Mouse (Mus musculus) myocyte (in vitro differentiated cells): Measurements from ENCODE around the gene Pagr1b. TPM values are rescaled to one million over a fixed set of nuclear protein-coding genes. Genes with fewer than 3 reads are reported as not detected.

ENCODE experiments used
- H3K27me3 ChIP-seq: one replicate; pipeline ENCODE4 v1.6.1; 2011; ENCODE audit not compliant: control insufficient read depth, insufficient read depth, insufficient read length
- H3K36me3 ChIP-seq: one replicate; pipeline ENCODE4 v1.6.1; 2011; ENCODE audit not compliant: control insufficient read depth, insufficient read depth
- H3K4me2 ChIP-seq: one replicate; pipeline ENCODE4 v1.6.1; 2011; ENCODE audit warnings: low read depth, control low read depth
- H3K4me3 ChIP-seq: one replicate; pipeline ENCODE4 v1.5.1; 2011; ENCODE audit warnings: mild to moderate bottlenecking, control low read depth, moderate library complexity
- H3K79me2 ChIP-seq: one replicate; pipeline ENCODE4 v1.6.1; 2011; ENCODE audit not compliant: control insufficient read depth, insufficient read depth
- H3ac ChIP-seq: one replicate; pipeline ENCODE4 v1.6.1; 2011; ENCODE audit not compliant: control insufficient read depth, insufficient read length
- CEBPB ChIP-seq: IDR thresholded peaks from 2 replicates; pipeline ENCODE4 v1.6.1; 2011; ENCODE audit warnings: mild to moderate bottlenecking, moderate library complexity; ENCODE audit not compliant: poor library complexity, insufficient read depth, severe bottlenecking
- E2F4 ChIP-seq: IDR thresholded peaks from one replicate; pipeline ENCODE4 v1.6.1; 2011; ENCODE audit warnings: mild to moderate bottlenecking, control low read depth, moderate library complexity; ENCODE audit not compliant: insufficient read depth
- MAX ChIP-seq: IDR thresholded peaks from one replicate; pipeline ENCODE4 v1.6.1; 2011; ENCODE audit warnings: low read depth, mild to moderate bottlenecking, control low read depth
- MYOD1 ChIP-seq, 3 experiments: IDR thresholded peaks; one replicate each; pipeline ENCODE4 v1.6.1; 2011; ENCODE audit warnings: control low read depth in 2 of 3, low read depth in 2 of 3, mild to moderate bottlenecking in 2 of 3, moderate library complexity in 1 of 3; ENCODE audit not compliant: insufficient read length in 2 of 3, control insufficient read depth in 1 of 3
- MYOG ChIP-seq, 3 experiments: IDR thresholded peaks; one replicate each; pipeline ENCODE4 v1.6.1; 2011; ENCODE audit warnings: control low read depth in 2 of 3, low read depth in 2 of 3, mild to moderate bottlenecking in 2 of 3; ENCODE audit not compliant: insufficient read length in 2 of 3, control insufficient read depth in 1 of 3, insufficient read depth in 1 of 3
- POLR2A ChIP-seq: IDR thresholded peaks from one replicate; pipeline ENCODE4 v1.6.1; 2011; ENCODE audit warnings: low read depth, mild to moderate bottlenecking, control low read depth, moderate library complexity; ENCODE audit not compliant: insufficient read length
- POLR2AphosphoS2 ChIP-seq: IDR thresholded peaks from one replicate; pipeline ENCODE4 v1.6.1; 2011; ENCODE audit warnings: low read depth, control low read depth; ENCODE audit not compliant: insufficient read length
- REST ChIP-seq: IDR thresholded peaks from one replicate; pipeline ENCODE4 v1.6.1; 2011; ENCODE audit warnings: mild to moderate bottlenecking, control low read depth, moderate library complexity; ENCODE audit not compliant: insufficient read depth, insufficient read length
- SRF ChIP-seq: IDR thresholded peaks from one replicate; pipeline ENCODE4 v1.6.1; 2011; ENCODE audit warnings: low read depth; ENCODE audit not compliant: control insufficient read depth, insufficient read length
- TCF12 ChIP-seq: IDR thresholded peaks from one replicate; pipeline ENCODE4 v1.6.1; 2011; ENCODE audit warnings: mild to moderate bottlenecking, control low read depth; ENCODE audit not compliant: poor library complexity, insufficient read depth, severe bottlenecking
- TCF3 ChIP-seq: IDR thresholded peaks from one replicate; pipeline ENCODE4 v1.6.1; 2011; ENCODE audit warnings: low read depth, control low read depth; ENCODE audit not compliant: insufficient read length
- USF1 ChIP-seq: IDR thresholded peaks from one replicate; pipeline ENCODE4 v1.6.1; 2011; ENCODE audit warnings: low read depth, mild to moderate bottlenecking, control low read depth, moderate library complexity
- polyA plus RNA-seq: library from polyadenylated mRNA; unstranded; fragments of >200 nt; fragmentation: generic; extraction: Trizol; gene quantifications from one replicate; pipeline ENCODE4 v1.2.1, GENCODE M21; 2012; ENCODE audit warnings: missing spikeins

Pagr1b gene
- polyA plus RNA-seq, 1 experiment = 0.95 TPM

GRCm38 (mm10) chr7:127030172-127030571 lies 13.9 kb upstream of the Pagr1b start:
- H3K4me3 ChIP-seq = no peak overlapping the region
- H3K36me3 ChIP-seq = peaks cover 37% of the 10 kb centered on the region
- TF ChIP-seq CEBPB (peak; percentile 43; the same call in 1 of the 2 replicates), TCF12 (no peak)
- H3K4me2 ChIP-seq = no peak overlapping the region
- no peaks in the 10 kb centered on the region for H3K27me3 ChIP-seq
- H3K79me2 ChIP-seq = peaks cover 4% of the 10 kb centered on the region
- no peak overlapping the region for H3ac ChIP-seq

GRCm38 (mm10) chr7:127027885-127028284 lies 11.6 kb upstream of the Pagr1b start:
- Histone ChIP-seq H3ac (no peak overlapping the region), H3K79me2 (peaks cover 20% of the 10 kb centered on the region), H3K4me2 (peak overlapping the region; percentile 80), H3K36me3 (peaks cover 41% of the 10 kb centered on the region), H3K4me3 (peak overlapping the region; percentile 67), H3K27me3 (no peaks in the 10 kb centered on the region)
- TF ChIP-seq MYOD1 (IDR thresholded peaks at IDR 0.05; ENCODE audit: control insufficient read depth in 1 of 3, insufficient read length in 2 of 3, low read depth in 2 of 3) = peak in 2 of 3 experiments; percentile 14 to 54
- TF ChIP-seq MYOG (IDR thresholded peaks at IDR 0.05; ENCODE audit: control insufficient read depth in 1 of 3, insufficient read depth in 1 of 3, insufficient read length in 2 of 3, low read depth in 2 of 3) = peak in 1 of 3 experiments; percentile 12
- peak; percentile 24 for TF ChIP-seq POLR2A
- TF ChIP-seq TCF3 = no peak

- no peak for TF ChIP-seq USF1
- TF ChIP-seq MYOG (IDR thresholded peaks at IDR 0.05; ENCODE audit: control insufficient read depth in 1 of 3, insufficient read depth in 1 of 3, insufficient read length in 2 of 3, low read depth in 2 of 3) = peak in 1 of 3 experiments; percentile 4
- TF ChIP-seq E2F4 = peak; percentile 34
- TF ChIP-seq MYOD1 (IDR thresholded peaks at IDR 0.05; ENCODE audit: control insufficient read depth in 1 of 3, insufficient read length in 2 of 3, low read depth in 2 of 3) = peak in 1 of 3 experiments; percentile 36
- TF ChIP-seq POLR2A = peak; percentile 80
- no peak for TF ChIP-seq MAX
- TF ChIP-seq TCF3 = no peak
- peak; percentile 96 for TF ChIP-seq POLR2AphosphoS2
- Histone ChIP-seq H3ac (peak within 1 kb of the TSS; percentile 88), H3K79me2 (peaks cover 20% of the 10 kb centered on the region), H3K27me3 (no peaks in the 10 kb centered on the region), H3K36me3 (peaks cover 37% of the 10 kb centered on the region), H3K4me2 (peak within 1 kb of the TSS; percentile 80), H3K4me3 (peak within 1 kb of the TSS; percentile 67)
These were observed 10.9 kb upstream of the Pagr1b start, which contains the start of gene Maz for GRCm38 (mm10) chr7:127026984-127027726. Gene Maz (minus strand): TSS chr7:127027037.

GRCm38 (mm10) chr7:127026616-127026983 lies 10.3 kb upstream of the Pagr1b start:
- Histone ChIP-seq H3K79me2 (peaks cover 20% of the 10 kb centered on the region), H3K4me2 (no peak overlapping the region), H3K27me3 (no peaks in the 10 kb centered on the region), H3K36me3 (peaks cover 32% of the 10 kb centered on the region), H3ac (peak overlapping the region; percentile 88), H3K4me3 (peak overlapping the region; percentile 67)
- TF ChIP-seq POLR2A (no peak), MYOG (IDR thresholded peaks at IDR 0.05; ENCODE audit: control insufficient read depth in 1 of 3, insufficient read depth in 1 of 3, insufficient read length in 2 of 3, low read depth in 2 of 3) (no peak), TCF12 (no peak)

- Histone ChIP-seq H3K36me3 (peaks cover 27% of the 10 kb centered on the region), H3K27me3 (no peaks in the 10 kb centered on the region), H3ac (peak overlapping the region; percentile 88), H3K4me3 (peak overlapping the region; percentile 67), H3K4me2 (no peak overlapping the region), H3K79me2 (peaks cover 20% of the 10 kb centered on the region)
- TF ChIP-seq POLR2AphosphoS2 (no peak), POLR2A (peak; percentile 39)
These were observed 9.9 kb upstream of the Pagr1b start for GRCm38 (mm10) chr7:127026161-127026600.

GRCm38 (mm10) chr7:127025556-127026160 lies 9.4 kb upstream of the Pagr1b start:
- peak overlapping the region; percentile 67 for H3K4me3 ChIP-seq
- peak overlapping the region; percentile 88 for H3ac ChIP-seq
- peak overlapping the region; percentile 99 for H3K4me2 ChIP-seq
- peaks cover 22% of the 10 kb centered on the region for H3K36me3 ChIP-seq
- H3K27me3 ChIP-seq = no peaks in the 10 kb centered on the region
- peaks cover 20% of the 10 kb centered on the region for H3K79me2 ChIP-seq
- TF ChIP-seq POLR2A (no peak), SRF (no peak), TCF3 (no peak), E2F4 (no peak), MAX (no peak), USF1 (no peak), TCF12 (no peak), MYOG (IDR thresholded peaks at IDR 0.05; ENCODE audit: control insufficient read depth in 1 of 3, insufficient read depth in 1 of 3, insufficient read length in 2 of 3, low read depth in 2 of 3) (no peak), MYOD1 (IDR thresholded peaks at IDR 0.05; ENCODE audit: control insufficient read depth in 1 of 3, insufficient read length in 2 of 3, low read depth in 2 of 3) (no peak), REST (no peak), POLR2AphosphoS2 (no peak), CEBPB (no peak)
